Mouse (Mus musculus) urinary bladder, postnatal 25 days (tissue): ENCODE results near the gene A630001G21Rik.
"Not testable (repeated sequence)": the region's sequence is repeated elsewhere in the genome, so short reads cannot be mapped to it uniquely, and the experiment has no call there.

ENCODE experiments used
- DNase-seq: peaks from one replicate; pipeline ENCODE4 v3.0.0; 2022; ENCODE audit warnings: low spot score

Gene A630001G21Rik

DNA sequence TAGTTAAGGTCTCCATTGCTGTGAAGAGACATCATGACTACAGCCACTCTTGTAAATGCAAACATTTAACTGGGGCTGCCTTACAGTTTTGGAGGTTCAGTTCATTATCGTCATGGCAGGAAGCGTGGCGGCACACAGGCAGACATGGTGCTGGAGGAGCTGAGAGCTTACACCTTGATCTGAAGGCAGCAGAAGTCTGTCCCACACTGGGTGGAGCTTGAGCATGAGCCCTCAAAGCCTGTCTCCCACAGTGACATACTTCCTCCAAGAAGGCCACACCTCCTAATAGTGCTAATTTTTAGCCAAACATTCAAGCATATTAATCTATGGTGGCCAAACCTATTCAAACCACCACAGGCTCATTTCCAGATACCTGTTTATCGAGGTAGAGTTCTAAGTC, at the start of gene A630001G21Rik:
A630001G21Rik (minus strand) TSS at position 208 of the 400 bp plus-strand sequence.
- DNase-seq, result no peak

DNA sequence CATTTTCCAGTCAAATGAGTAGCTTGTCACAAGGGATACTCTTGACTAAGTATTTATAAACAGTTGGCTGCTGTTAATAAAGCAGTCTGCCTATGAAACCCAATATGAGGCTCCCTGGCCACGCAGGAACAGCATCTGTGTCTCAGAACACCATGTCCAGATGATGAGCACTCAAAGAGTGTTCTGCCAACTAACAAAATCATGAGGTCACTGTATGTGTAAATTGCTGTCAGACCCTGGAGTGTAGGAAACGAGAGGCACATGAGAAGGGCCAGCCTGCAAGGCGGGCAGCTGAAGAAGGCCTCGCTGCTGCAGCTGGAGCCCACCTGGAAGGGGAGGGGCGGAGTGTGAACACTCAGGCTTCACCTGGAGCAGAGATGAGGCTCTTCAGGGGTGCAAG, 48.7 kb upstream of the A630001G21Rik start:
- DNase-seq, result no peak

DNA sequence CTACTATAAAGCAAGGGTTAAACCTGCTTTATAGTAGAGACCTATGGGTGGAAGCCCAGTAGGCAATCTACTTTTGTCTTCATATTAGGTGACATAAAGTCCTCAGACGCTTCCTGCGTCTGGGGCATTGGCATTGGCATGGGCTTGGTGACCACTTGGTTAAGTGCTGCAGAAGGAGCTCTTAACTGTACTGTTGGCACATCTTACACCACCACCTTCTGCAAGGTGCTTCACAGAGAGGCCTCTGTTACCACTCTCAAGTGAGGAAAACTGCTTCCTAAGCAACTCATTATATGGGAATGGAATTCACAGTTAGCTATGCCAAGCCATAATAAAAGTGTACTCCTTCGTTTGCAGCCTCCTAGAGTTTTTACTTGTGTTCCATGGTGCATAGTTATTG, 46.5 kb upstream of the A630001G21Rik start:
- no peak for DNase-seq

DNA sequence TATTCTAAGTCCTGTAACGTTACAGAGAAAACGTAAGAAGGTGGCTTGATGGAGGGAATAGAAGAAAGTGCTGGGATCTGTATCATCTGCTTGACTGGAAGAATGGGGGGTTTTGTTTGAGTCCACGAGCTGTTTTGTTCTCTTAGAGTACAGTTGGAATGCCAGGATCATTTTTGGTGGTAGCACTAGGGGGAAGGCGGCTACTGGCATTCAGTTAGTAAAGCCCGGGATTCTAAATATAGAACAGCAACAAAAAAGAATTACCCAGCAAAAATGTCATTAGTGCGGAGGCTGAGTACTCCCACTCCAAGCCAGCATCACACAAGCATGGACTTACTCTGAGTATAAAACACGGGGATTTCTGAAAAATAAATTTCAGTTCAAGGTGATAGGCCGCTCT, 43.8 kb upstream of the A630001G21Rik start:
- DNase-seq, result no peak

DNA sequence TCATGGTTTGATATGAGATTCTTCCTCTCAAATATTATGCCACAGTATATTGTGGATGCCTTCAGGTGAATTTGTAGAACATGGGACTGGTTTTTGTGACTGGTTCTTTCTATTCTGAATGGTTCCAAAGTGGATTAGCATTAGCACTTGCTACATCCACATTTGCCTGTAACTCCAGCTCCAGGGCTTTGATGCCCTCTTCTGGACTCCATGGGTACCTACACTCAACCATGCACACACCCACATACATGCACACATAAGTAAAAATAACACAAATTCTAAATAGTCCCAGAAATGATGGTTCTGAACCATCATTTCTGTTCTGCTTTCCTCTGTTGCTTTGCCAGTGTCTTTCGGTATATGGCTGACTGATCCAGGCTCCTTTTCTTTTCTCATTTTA, 41.3 kb upstream of the A630001G21Rik start:
- DNase-seq, result no peak

DNA sequence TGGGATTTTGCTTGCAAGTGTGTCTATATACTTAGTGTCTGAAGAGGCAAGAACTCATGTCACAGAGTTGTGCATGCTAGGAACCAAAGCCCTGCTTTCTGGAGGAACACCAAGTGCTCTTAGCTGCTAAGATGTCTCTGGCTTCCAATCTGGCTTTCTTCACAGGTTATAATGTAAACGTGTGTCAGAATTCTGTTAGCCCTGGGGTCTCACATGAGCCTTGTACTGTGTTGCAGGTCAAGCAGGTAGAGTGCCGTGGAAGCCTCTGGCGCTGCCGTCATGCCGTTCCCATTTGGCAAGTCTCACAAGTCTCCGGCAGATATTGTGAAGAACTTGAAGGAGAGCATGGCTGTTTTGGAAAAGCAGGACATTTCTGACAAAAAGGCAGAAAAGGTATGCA, 39.7 kb upstream of the A630001G21Rik start:
- DNase-seq, result no peak

DNA sequence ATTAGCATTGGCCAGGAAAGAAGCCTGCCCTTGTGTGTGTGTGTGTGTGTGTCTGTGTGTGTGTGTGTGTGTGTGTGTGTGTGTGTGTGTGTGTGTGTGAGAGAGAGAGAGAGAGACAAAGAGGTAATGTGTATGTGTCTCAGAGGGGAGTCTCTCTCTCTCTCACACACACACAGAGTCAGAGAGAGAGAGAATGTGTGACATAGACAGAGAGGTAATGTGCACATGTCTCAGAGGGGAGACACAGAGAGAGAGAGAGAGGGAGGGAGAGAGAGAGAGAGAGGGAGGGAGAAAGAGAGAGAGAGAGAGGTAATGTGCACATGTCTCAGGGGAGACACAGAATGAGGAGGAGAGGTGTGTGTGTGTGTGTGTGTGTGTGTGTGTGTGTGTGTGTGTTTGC, 35.8 kb upstream of the A630001G21Rik start:
- DNase-seq, result not testable (repeated sequence)

DNA sequence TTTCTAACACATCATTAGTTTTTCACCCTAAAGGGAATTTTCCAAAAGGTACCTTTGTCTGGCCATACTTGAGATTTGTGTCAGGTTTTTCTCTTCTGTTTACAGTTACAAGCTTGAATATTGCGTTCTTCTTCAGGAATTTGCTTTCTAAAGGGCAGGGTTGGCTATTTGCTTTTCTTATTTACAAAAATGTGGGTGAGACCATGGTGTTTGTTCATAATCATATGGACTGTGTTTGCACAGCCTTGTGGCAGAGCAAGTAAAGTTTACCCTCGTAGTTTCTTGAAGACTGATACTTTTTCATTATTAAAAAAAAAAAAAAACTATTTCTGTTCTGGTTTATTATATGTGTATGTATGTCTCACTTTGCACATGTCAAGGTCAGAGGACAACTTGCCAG, 32.3 kb upstream of the A630001G21Rik start:
- no peak for DNase-seq

DNA sequence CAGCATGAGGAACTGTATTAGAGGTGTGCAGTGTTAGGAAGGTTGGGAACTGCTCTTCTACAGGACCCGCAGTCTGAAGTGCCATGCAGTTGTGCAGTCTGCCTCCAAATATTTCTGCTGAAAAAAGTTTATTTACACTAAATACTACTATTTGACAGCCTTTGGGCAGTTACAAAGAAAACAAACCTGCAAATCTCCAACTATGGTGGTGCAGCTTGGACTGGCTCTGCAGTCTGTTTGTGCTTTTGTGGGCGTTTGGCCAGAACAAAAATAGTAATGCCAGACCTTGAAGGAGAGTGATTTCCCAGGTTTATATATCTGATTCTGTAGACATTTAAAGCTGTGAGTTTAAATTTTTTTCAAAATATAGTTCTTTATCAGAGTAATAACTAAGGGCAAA, 31.9 kb upstream of the A630001G21Rik start:
- DNase-seq, result no peak

DNA sequence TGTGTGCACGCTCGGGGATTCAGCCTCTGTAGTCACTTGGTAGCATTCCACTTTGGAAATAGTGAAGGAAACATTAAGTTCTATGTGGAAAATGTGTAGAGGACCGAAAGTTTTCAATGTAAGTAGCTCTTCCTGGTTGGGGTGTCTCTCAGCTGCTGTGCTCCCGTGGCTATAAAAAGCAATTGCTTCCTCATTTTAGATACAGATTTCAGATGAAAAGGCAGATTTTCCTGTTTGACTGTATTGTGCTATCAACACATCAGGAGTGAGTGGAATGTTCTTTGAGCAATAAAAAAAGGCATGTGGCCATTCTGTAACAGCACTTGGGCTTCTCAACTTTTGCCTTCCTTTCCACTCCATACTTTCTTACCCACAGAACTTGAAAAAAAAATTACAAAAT, 30.8 kb upstream of the A630001G21Rik start:
- no peak for DNase-seq

DNA sequence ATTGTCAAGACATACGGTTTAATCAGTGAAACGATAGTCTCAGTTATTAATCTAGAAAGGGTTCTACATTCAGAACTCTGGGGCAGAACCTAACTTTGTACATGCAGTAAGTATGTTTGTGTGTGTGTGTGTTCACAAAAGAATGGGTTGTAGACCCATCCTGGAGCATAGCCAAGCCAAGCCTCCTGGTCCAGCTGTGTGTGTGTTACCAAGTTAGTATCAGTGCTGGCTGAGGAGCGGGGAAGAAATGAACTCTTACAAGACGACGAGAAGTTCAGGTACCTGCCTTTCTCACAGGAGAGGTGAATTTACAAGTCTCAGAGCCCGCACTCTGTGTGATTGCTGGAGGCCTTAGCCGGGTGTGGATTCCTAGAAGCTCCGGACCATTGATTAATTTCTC, 26.1 kb upstream of the A630001G21Rik start:
- no peak for DNase-seq

DNA sequence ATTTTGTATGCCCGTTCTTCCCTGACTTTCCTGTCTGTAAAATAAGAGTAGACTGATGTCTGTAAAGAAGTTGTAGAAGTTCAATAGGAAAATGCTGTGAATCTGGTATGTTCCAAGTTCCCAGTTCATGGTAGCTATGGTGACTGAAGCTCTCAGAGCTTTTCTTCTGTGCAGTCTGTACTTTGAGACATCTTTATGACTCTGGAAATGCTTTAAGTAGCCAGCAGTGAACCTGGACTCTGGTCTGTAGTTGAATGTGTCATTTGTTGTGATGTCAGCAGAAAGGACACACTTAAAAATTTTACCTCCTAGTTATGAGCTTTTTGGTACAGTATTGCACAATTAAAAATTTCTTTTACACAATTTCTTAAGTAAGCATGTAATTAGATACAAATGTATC, 24.1 kb upstream of the A630001G21Rik start:
- no peak for DNase-seq

DNA sequence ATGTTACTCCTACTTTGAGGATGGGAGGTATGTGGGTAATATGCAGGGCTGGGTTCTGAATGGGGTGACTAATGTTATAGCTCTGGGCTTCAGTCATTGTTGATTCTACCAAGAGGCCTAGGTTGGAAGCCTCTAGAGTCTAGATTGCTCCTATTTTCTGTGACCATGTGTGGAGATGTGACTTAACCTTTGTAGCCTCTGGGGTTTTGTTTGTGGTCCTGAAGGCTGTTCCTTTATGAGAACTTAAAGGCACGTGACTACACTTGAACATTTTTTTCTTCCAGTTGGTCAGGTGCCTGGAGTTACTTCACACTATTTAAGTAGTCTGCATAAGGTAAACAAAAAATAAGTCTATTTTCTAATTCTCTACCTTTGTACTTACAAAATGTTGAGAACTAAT, 21.3 kb upstream of the A630001G21Rik start:
- no peak for DNase-seq

DNA sequence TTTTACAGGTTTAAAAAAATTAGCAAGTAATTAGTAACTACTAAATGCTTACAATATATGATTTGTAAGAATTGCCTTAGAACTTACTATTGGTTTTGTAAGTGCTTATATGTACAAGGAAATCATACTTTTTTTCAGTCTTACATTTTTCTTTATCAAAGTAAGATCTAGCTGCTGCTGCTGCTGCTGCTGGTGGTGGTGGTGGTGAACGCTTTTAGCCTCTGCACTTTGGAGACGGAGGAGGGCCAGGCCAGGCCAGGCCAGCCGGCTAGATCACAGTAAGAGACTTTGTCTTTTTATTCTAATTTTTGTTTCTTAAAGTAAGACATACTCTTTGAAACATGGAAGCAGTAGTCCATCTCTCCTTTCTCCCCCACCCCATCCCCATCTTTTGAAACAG, 16.8 kb upstream of the A630001G21Rik start:
- no peak for DNase-seq

DNA sequence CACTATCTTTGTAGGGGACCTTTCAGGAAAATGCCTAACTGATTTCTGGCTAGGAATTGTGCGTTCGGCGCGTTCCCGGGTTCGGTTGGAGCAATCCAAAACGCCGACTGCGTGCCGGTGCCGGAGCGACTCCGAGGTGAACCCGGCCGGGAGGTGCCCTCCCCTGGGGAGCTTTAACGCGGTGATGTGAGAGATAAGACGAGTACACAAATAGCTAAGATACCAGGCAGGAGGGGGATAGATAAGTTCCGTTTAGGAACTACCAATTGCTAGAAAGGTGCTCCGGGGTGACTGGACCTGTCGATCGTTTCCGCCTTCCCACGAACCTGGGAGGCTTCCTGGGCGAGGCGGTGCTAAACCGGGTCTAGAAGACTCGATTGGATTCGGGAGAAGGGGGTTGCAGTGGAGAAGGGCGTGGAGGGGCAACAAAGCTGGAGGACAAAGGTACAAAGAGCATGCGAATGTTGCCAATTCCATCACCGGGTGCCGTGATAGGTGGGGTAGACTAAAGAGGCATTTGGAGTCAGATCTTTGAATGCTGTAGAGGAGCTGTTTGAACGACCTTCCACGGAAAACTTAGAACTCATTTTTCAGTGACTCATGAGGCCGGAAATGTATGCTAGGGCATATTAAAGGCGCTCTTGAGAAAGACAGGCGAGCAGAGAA, 15.8 kb upstream of the A630001G21Rik start:
- DNase-seq, result peak; percentile 53

DNA sequence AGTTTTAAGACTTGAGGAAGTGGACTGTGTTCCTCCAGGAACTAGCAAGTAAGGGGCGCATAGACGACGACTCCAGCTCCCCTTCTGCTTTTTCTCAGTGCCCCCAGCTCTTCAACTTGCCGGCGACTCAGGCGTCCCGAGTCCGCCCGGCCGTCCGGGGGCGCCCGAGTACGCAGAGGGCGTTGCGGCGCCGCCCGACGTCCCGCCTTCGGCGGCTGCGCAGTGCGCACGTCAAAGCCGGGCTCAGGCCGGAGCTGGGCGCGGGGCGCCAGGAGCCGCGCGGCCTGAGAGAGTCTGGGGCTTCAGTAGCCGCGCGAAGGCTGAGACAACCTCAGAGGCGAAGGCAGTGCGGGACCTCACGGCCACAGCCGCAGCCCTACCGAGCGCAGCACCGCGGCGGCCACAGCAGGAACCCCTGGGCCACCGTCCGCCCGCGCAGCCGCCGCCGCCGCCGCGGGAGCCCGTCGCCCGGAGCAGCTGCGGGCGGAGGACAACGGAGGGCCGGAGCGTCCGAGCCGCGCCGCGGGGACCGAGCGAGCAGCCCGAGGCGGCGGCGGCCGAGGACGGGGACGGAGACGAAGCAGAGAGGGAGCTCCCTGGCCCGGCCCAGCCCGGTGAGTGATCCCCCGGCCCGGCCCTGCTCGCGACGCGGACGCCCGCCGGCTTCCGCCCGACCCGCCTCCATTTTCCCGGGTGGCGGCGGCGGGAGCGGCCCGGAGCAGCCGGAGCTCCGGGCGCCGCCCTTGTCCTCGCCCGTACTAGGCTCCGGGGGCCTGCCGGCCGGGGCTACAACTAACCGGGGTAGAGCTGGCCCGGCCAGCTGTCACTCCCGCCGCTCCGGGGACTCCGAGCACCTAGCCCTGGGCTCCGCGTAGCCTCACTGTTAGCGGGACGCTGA, 15.0 kb upstream of the A630001G21Rik start, which contains the start of gene Cab39:
Cab39 (plus strand) TSS at position 234 of the 898 bp plus-strand sequence.
- peak; percentile 91 for DNase-seq

DNA sequence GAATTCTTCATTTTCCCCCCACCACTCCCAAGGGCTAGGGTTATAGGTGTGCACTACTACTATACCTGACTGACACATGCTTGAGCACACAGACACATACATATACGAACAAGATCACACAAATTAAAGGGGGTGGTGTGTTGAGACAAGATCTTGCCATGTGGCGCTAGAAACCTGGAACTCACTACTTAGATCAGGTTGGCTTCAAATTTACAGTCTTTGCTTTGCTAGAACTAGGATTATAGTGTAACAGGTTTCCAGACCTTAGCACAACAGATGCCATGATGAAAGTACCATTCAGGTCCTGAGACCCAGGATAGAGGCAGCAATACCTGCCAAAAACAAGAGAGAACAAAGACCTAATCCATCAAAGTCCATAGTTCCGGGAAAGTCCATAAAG, 13.0 kb upstream of the A630001G21Rik start:
- no peak for DNase-seq

DNA sequence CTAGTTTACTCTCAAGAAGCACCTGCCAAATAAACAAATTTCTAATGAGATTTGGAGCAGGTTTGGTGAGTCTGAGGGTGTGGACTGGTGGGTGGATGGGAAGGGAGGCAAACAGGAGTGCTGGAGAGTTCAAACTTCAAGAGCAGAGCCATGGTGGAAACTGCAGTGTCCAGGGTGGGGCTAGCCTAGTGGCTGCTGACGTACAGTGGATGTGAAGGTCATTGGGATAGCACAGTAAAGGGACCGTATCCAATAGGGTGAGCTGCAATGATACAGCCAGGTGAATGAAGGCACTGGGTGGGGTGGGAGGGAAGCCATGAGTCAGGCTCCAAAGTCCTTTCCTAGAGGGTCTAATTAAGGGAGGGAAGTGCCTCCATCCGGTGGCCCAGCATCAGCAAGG, 12.1 kb upstream of the A630001G21Rik start:
- no peak for DNase-seq

DNA sequence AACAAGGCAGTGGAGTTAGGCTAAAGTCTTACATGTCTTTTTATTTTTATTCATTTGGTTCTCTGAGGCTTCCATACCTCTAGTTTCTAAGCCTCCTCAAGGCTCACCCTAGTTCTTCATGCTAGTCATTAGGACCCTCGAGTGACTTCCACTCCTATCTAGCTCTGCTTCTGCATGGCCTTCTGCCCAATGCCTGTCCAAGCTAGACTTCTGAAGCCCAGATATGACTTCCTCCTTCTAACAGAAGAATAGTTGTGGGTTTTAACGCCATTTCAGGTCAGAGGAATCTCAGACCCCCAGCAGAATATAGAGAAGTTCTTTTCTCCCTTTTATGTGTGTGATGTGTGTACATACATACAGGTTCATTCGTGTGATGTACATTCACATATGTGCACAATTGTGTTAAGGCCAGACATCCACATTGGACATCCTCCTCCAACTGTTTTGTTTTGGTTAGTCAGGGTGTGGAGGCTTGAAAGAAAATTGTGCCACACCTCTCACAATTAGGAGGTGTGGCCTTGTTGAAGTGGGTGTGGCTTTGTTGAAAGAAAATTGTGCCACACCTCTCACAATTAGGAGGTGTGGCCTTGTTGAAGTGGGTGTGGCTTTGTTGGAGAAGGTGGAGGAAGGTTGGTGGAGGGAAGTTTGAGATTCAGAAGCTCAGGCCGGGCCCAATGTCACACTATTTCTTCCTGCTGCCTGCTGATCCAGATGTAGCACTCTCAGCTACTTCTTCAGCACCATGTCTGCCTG, 1.2 kb upstream of the A630001G21Rik start:
- DNase-seq, result no peak

DNA sequence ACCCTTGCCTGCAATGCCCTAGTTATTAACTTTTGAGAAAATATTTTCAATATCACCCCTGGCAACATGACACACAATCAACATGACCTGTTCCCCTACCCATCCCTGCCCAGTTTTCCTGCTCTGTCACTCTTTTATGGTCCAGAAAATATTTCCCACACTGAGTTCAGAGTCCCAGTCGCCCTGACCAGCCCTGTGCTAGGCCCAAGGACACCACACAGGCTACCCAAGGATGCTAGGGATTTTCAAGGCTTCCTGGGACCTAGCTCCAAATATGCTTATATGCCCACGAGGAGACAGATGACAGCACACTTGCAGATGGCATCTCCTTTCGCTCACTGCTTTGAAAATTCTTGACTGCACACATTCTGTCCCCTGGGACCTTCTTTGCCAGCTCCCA, 569 bp upstream of the A630001G21Rik start:
- DNase-seq, result no peak

DNA sequence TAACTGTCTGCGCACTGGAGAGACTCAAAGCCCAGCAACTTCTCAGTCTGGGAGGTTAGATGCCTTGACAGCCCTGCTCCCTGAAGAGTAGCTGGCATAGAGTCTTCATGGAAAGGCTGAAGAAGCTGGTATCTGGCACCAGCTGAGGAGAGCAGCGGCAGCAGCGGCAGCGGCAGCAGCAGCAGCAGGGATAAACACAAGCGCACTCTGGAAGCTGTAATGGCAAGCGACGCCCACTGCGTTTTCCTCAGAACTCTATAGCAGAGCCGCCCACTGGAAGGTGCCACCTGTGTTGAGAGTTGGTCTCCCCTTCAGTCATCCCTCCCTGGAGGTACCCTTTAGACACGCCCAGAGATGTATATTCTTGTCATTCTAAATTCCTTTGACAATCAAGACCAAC, 2.3 kb downstream of the A630001G21Rik start:
- DNase-seq, result no peak

DNA sequence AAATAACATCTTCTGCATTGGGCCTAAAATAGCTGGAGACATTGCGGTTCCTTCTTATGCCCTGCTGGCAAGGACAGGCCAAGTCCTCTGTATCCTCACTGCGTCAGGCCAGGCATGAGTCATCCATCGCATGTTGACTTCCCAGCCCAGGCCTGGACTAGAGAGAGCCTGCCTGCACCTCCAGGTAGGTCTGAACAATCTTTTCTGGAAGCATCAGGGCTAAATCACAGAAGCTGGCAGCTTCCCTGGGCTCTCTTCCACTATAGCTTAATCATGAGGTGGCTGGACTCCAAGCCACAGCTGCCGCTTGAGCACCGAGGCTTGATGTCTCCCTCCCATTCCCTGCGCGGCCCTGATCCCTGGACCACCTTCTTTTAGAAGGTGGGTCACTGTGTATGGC, 3.3 kb downstream of the A630001G21Rik start:
- peak; percentile 30 for DNase-seq

DNA sequence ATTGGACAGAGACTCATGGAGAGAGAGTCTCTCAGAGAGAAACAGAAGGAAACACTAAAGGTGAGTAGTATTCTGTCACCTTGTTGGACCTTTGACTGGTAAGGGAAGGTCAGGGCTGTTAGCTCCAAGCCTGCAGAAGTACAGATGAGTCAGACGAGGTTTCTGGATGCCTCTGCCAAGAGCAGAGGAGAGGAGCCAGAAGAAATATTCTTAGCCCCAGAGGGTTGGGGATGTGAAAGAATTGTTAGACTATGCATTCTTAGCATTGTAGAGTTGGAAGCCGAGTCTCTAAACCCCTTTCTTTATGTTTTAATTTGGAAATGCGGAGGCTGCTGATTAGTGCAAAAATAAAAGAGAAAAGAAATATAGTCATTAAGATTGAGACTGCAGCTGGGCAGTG, 6.5 kb downstream of the A630001G21Rik start:
- DNase-seq, result no peak
